Mouse (Mus musculus) limb, embryonic 14.5 days (tissue): ENCODE measurements around the gene Yars. TPM values are rescaled to one million over a fixed set of nuclear protein-coding genes. Genes with fewer than 3 reads are reported as not detected.
"Not testable (repeated sequence)": the region's sequence is repeated elsewhere in the genome, so short reads cannot be mapped to it uniquely, and the experiment has no call there.

ENCODE experiments used
- ATAC-seq: fragments of 200-750 bp; cut with Nextera tagmentation; 2 replicates; pipeline ENCODE4 v1.8.0; 2017; ENCODE audit warnings: low read depth, moderate number of reproducible peaks, moderate TSS enrichment; ENCODE audit not compliant: low FRiP score
- DNase-seq: peaks from one replicate; pipeline ENCODE4 v3.0.0-alpha.2; 2015; ENCODE audit warnings: low spot score
- H3K27ac ChIP-seq: fragments of 300-500 bp; sonication (generic); replicated peaks from 2 replicates; pipeline ENCODE4 v1.5.1; 2014; ENCODE audit warnings: low read depth, mild to moderate bottlenecking, low read length, moderate library complexity, mixed read lengths
- H3K27me3 ChIP-seq: fragments of 300-500 bp; sonication (generic); 2 replicates; pipeline ENCODE4 v1.6.1; 2014; ENCODE audit warnings: low read length, mixed read lengths; ENCODE audit not compliant: control insufficient read depth, insufficient read depth
- H3K36me3 ChIP-seq: fragments of 300-500 bp; sonication (generic); 2 replicates; pipeline ENCODE4 v1.6.1; 2014; ENCODE audit warnings: mild to moderate bottlenecking, low read length, moderate library complexity, mixed read lengths; ENCODE audit not compliant: control insufficient read depth, insufficient read depth
- H3K4me1 ChIP-seq: fragments of 300-500 bp; sonication (generic); 2 replicates; pipeline ENCODE4 v1.6.1; 2014; ENCODE audit warnings: antibody characterized with exemption, low read length, mixed read lengths; ENCODE audit not compliant: control insufficient read depth, insufficient read depth
- H3K4me2 ChIP-seq: fragments of 300-500 bp; sonication (generic); replicated peaks from 2 replicates; pipeline ENCODE4 v1.6.1; 2014; ENCODE audit warnings: low read depth, mild to moderate bottlenecking, low read length, moderate library complexity; ENCODE audit not compliant: severe bottlenecking
- H3K4me3 ChIP-seq: fragments of 300-500 bp; sonication (generic); replicated peaks from 2 replicates; pipeline ENCODE4 v1.5.1; 2014; ENCODE audit warnings: low read length
- H3K9ac ChIP-seq: fragments of 300-500 bp; sonication (generic); 2 replicates; pipeline ENCODE4 v1.6.1; 2014; ENCODE audit warnings: mild to moderate bottlenecking, low read depth, low read length, moderate library complexity; ENCODE audit not compliant: severe bottlenecking
- H3K9me3 ChIP-seq: fragments of 300-500 bp; sonication (generic); 2 replicates; pipeline ENCODE4 v1.6.1; 2016; ENCODE audit warnings: low read length; ENCODE audit not compliant: control insufficient read depth
- POLR2A ChIP-seq: fragments of 200-500 bp; IDR thresholded peaks from 2 replicates; pipeline ENCODE4 v1.8.0; 2012; ENCODE audit warnings: inconsistent platforms, mild to moderate bottlenecking, moderate library complexity, borderline replicate concordance; ENCODE audit not compliant: insufficient read depth, insufficient read length; ENCODE audit errors: extremely low read depth
- WGBS: fragments of 180-500 bp; shearing (Covaris S2); extraction: QIAGEN DNeasy Blood & Tissue Kit; methylation state at CpG from one replicate; pipeline ENCODE4 v1.1.7; 2014; 5-methylcytosine and 5-hydroxymethylcytosine counted together
- polyA plus RNA-seq, 2 experiments: library from polyadenylated mRNA; depleted of rRNA in 1 of 2; stranded (reverse) in 1 of 2; unstranded in 1 of 2; fragments of >200 nt; fragmentation: Nextera tagmentation in 1 of 2; extraction: Ambion mirVana in 1 of 2; gene quantifications; 2 replicates each; pipeline versions ENCODE4 v1.2.1 to v1.2.3; 2012 to 2014

Yars gene
- polyA plus RNA-seq, 2 experiments, result 50.3 to 79.5 TPM

DNA sequence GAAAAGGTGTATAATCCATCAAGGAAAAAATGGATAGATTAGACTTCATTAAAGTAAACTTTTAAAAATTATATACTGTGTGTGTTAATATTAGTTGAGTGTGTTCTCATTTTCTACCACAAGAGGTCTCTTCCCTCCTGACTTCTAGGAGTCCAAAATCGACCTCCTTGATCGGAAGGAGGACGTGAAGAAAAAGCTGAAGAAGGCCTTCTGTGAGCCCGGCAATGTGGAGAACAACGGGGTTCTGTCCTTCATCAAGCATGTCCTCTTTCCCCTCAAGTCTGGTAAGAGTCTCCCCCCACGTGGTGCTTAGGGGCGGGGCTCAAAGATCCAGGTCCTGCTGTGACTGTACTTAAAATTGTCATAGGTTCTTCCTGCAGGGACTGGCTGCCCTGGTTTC is 19.9 kb downstream of the Yars start:
- H3K9ac ChIP-seq, result no peak overlapping the region
- WGBS, result 52% methylated on average over 7 of the region's 7 CpGs
- no peak overlapping the region for H3K4me3 ChIP-seq
- H3K27ac ChIP-seq, result no peak overlapping the region
- H3K27me3 ChIP-seq, result no peaks in the 10 kb centered on the region
- H3K36me3 ChIP-seq, result peaks cover 91% of the 10 kb centered on the region
- no peak overlapping the region for H3K4me2 ChIP-seq
- ATAC-seq (no peak), DNase-seq (peak; percentile 65)
- no peaks in the 10 kb centered on the region for H3K9me3 ChIP-seq
- TF ChIP-seq POLR2A, result no peak
- no peaks in the 10 kb centered on the region for H3K4me1 ChIP-seq

- DNase-seq (peak; percentile 46), ATAC-seq (no peak)
- H3K4me1 ChIP-seq, result no peaks in the 10 kb centered on the region
- no peak overlapping the region for H3K4me2 ChIP-seq
- H3K27me3 ChIP-seq, result no peaks in the 10 kb centered on the region
- 86% methylated on average over 4 of the region's 4 CpGs for WGBS
- H3K4me3 ChIP-seq, result no peak overlapping the region
- no peak overlapping the region for H3K27ac ChIP-seq
- H3K36me3 ChIP-seq, result peaks cover 90% of the 10 kb centered on the region
- H3K9me3 ChIP-seq, result no peaks in the 10 kb centered on the region
- H3K9ac ChIP-seq, result no peak overlapping the region
- no peak for TF ChIP-seq POLR2A
These were observed 21.9 kb downstream of the Yars start for GRCm38 (mm10) chr4:129211461-129211860.

DNA sequence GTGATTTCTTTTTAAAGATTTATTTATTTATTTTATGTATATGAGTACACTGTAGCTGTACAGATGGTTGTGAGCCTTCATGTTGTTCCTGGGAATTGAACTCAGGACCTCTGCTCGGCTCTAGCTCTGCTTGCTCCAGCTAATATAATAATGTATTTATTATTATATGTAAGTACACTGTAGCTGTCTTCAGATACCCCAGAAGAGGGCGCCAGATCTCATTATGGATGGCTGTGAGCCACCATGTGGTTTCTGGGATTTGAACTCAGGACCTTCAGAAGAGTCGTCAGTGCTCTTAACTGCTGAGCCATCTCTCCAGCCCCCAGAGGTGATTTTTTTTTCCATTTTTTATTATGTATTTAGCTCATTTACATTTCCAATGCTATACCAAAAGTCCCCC is 22.9 kb downstream of the Yars start:
- not testable (repeated sequence) for H3K27ac ChIP-seq, H3K4me2 ChIP-seq, H3K9ac ChIP-seq, ATAC-seq, H3K9me3 ChIP-seq, H3K27me3 ChIP-seq, DNase-seq, H3K4me3 ChIP-seq, H3K4me1 ChIP-seq
- WGBS, result 74% methylated on average over 3 of the region's 3 CpGs
- H3K36me3 ChIP-seq, result peaks cover 90% of the 10 kb centered on the region

GRCm38 (mm10) chr4:129218569-129219175 is 29.1 kb downstream of the Yars start:
- Histone ChIP-seq H3K36me3 (peaks cover 96% of the 10 kb centered on the region), H3K4me2 (no peak overlapping the region), H3K27ac (peak overlapping the region; percentile 61), H3K27me3 (no peaks in the 10 kb centered on the region), H3K4me1 (peaks cover 23% of the 10 kb centered on the region), H3K9ac (0 out of 2 replicates have a peak overlapping the region, but pooled peaks have one; percentile 16), H3K9me3 (no peaks in the 10 kb centered on the region), H3K4me3 (no peak overlapping the region)
- peak; percentile 23; the same call in 1 of the 2 replicates for ATAC-seq
- WGBS, result 36% methylated on average over 7 of the region's 7 CpGs
- no peak for TF ChIP-seq POLR2A
- DNase-seq, result peak; percentile 71

DNA sequence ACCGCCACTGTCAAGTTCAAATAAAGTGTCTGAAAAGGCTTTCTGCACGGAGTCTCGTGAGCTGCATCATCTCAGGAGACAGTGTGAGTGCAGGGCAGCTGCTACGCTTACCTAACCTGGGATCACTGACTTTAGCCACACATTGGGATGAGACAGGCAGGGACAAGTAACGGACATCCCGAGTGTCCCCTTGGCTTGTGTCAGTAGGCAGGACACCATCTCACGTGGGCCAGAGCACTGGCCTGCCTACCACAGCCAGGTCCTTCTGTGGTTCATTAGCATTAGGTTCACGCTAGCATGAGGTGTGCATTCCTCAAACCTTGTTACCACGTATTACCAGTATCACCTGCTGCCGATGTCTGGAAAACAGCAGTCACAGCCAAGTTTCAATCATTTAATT is 29.6 kb downstream of the Yars start:
- 61% methylated on average over 10 of the region's 10 CpGs for WGBS
- Histone ChIP-seq H3K4me2 (no peak overlapping the region), H3K4me3 (no peak overlapping the region), H3K4me1 (peaks cover 25% of the 10 kb centered on the region), H3K36me3 (peaks cover 95% of the 10 kb centered on the region), H3K27ac (peak overlapping the region; percentile 61), H3K27me3 (no peaks in the 10 kb centered on the region), H3K9ac (no peak overlapping the region), H3K9me3 (no peaks in the 10 kb centered on the region)
- DNase-seq (no peak), ATAC-seq (no peak)
- no peak for TF ChIP-seq POLR2A
